Mouse (Mus musculus) spleen, postnatal 14 days (tissue): ENCODE results near the gene Ssc4d.

Source experiments
- DNase-seq, 2 experiments: peaks; one replicate each; pipeline ENCODE4 v3.0.0; 2021 to 2022; ENCODE audit warnings: low spot score in 2 of 2

The Ssc4d gene

GRCm38 (mm10) chr5:135975893-135976668 is 1.8 kb upstream of the Ssc4d start:
- no peak for DNase-seq

DNA sequence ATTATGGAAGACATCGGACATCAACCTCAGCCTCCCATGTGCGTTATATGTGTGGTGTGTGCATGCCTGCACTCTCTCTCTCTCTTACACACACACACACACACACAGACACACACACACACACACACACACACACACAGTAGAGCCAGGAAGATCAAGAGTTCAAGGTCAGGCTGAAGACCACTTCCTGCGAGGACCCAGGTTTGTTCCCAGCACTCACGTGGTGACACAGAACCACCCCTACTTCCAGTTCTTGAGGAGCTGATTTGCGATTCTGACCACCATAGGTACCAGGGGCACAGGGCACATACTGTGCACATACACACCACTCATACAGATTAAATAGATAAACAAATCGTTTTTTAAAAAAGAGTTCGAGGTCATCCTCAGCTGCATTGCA is 2.5 kb downstream of the Ssc4d start:
- no peak for DNase-seq

GRCm38 (mm10) chr5:135970247-135970646 is 4.1 kb downstream of the Ssc4d start:
- no peak for DNase-seq

DNA sequence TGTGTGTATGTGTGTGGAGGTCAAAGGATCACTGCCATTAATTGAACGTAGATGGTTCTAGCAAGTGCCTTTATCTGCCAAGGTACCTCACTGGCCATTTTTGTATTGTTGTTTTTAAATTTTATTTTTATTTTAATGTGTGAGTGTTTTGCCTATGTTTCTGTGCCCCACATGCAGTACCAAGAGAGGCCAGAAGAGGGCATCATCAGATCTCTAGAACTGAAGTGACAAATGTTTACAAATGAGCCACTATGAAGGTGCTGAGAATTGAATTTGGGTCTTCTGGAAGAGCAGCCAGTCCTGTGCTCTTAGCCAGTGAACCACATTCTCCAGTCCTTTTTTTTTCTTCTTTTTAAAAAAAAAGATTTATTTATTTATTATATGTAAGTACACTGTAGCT is 5.5 kb downstream of the Ssc4d start:
- DNase-seq: peak in 1 of 2 experiments; percentile 67

- DNase-seq: no peak
These were observed 7.5 kb downstream of the Ssc4d start for GRCm38 (mm10) chr5:135966866-135967265.

DNA sequence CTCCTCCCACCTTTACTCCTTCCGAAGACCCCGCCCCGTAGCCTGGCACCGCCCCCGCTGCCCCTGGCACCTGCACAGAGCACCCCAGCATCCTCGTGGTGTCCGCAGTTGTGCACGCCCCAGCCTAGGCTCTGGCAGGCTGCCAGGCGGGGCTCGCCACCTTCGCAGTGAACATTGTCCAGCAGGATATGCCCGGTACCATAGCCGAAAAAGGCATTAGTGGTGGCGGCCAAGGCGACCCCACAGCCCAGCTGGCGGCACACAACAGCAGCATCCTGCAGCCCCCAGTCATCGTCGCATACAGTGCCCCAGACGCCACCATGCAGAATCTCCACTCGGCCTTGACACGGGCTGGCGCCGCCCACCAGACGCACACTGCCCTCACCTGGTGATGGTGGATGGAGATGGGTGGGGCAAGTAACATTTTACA is 8.8 kb downstream of the Ssc4d start:
- no peak for DNase-seq

DNA sequence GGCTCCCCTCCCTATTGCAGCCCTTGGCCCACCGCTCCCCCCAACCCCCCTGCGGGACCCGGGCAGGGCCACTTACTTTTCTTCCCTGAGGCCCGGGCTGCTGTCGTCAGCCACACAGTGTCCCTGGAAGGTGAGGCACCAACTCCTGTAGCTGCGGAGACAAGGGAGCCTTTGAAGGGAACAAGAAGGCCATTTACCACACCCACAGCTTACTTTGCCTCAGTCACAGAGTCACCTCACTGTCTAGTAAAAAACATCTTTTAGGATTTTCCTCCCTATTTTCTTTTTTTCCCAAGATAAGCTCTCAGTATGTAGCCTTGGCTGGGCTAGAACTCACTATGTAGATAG is 11.1 kb downstream of the Ssc4d start:
- DNase-seq: no peak

GRCm38 (mm10) chr5:135962492-135963279 is 11.6 kb downstream of the Ssc4d start:
- DNase-seq: peak; percentile 93

DNA sequence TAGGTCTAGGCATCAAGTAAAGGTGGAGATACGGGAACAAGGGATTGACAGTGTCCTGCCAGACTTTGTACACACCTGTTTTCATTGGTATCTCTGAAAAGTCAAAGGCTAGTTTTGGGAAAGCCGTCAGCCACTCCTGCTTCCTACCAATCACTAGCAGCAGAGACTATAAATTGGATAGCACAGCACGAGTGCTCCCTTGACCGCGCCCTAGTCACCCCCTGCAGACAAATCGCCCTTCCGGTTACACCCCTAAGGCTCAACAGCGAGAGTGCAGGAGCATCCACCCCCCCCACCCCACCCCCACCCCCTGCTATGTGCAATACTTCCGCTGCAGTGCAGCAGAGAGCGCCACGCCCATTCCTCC is 12.2 kb downstream of the Ssc4d start:
- DNase-seq: no peak

GRCm38 (mm10) chr5:135960909-135961635 is 13.3 kb downstream of the Ssc4d start:
- DNase-seq: no peak

GRCm38 (mm10) chr5:135959911-135960310 is 14.4 kb downstream of the Ssc4d start:
- DNase-seq: no peak

GRCm38 (mm10) chr5:135958367-135958766 is 16.0 kb downstream of the Ssc4d start:
- DNase-seq: no peak

- DNase-seq: peak; percentile 85 to 88
These were observed 16.9 kb downstream of the Ssc4d start for GRCm38 (mm10) chr5:135957207-135957974.

DNA sequence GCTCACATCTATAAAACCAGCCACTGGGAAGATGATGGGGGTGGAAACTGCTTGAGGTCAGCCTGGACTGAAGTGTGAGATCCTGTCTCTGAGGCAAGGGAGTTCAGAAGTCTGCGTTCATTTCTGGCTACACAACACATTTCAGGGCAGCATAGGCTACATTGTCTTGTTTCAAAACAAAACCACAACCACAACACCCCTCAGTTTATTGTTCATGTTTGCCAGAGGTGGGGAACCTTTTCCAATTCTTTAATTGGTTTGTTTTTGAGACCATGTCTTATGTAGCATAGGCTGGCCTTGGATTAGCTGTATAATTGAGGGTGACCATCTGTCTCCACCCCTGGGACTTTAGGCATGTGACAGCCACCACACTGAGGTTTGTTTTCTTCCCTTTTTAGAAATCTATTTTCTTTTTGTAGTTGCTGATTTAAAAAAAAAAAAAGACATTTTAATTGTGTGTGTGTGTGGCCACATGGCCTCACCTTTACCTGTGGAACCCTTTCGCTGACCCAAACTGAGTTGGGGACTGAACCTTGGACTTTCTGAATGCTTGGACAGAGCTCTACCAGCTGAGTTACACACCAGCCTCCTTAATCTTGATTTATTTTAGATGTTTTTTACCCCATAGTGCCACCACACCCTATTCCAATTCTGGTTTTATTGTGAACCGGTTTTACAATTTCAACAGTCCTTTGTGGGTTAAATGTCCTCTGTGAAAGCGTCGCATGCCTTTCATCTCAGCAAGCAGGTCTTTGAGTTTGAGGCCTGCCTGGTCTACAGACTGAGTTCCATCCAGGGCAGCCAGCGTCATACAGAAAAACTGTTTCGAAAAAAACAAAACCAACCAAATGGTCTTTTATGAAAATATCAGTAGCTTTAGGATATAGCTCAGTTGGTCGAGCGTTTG is 17.8 kb downstream of the Ssc4d start:
- DNase-seq: no peak

DNA sequence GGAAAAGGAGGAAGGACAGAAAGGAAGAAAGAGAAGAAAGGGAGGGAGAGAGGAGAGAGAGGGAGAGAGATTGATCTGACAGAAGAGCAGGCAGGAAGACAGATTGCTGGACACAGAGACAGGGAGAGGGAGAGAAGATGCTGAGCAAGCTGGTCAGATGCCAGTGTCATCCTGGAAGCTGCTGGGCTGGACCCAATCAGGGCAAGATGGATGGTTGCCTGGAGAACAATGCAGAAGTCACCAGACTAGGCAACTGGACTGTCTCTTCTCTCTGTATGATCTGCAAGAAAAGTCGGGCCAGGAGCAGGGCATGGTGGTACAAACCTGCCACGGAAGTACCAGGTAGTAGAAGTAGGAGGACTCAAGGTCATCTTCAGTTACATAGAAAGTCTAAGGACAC is 21.5 kb downstream of the Ssc4d start:
- no peak for DNase-seq

- no peak for DNase-seq
These were observed 22.7 kb downstream of the Ssc4d start for GRCm38 (mm10) chr5:135951660-135952059.

DNA sequence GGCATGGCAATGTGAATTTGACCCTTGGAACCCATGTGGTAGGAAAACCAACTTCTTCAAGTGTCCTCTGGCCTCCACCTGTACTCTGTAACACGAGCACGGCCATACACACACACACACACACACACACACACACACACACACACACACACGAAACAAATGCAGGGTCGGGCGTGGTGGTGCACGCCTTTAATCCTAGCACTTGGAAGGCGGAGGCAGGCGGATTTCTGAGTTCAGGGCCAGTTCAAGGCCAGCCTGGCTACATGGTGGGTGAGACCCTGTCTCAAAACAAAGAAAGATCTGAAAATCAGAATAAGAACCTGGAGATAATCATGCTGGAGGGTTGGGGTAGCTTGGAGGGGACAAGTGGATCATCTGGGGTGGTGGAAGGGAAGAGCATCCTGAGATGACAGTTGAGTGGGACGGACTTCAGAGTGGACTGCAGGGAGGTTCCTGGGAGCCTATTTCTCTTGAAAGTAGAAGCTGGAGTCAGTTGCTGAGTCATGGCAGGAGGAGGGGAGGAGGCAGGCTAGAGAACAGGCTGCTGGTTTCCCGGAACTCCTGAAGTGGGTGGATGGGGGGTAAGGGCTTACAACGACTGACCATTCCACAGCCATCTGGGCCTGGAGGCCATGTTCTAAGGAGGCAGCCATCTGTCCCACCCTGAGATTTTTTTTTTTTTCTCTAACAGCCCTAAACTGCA is 23.5 kb downstream of the Ssc4d start:
- DNase-seq: no peak

DNA sequence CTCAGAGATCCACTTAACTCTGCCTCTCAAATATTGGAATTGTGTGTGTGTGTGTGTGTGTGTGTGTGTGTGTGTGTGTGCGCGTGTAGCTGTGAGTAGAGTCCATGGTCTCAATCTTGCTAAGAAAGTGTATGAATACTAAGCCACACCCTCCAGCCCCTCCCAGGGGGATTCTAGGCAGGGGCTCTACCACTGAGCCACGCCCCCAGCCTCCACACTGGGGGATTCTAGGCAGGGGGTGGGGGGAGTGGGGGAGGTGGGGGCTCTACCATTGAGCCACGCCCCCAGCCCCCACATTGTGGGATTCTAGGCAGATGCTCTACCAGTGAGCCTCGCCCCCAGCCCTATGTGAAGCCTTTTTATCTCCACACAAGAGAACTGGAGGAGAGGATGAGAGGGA is 27.7 kb downstream of the Ssc4d start:
- DNase-seq: no peak

DNA sequence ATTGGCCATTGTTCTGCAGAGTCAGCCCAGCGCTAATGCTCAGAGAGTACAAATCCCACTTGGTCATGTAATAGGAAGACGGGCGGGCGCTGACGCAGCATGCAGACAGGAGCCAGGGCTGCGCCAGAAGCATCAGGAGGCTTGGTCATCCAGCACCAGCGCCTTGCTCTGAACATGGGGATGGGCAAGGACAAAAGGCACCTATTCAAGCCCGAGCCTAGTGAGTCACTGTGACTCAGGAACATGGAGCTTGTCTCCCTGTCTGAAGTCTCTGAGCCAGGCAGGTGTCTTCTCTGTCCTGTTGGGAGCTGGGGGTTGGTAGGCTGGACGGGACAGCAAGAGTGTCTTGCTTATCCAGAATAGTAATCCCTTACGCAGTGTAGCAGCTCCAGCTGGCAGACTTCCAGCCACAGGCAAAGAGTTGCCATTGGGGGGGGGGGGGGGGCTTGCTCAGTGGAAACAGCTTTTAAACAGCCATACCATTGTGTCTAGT is 28.4 kb downstream of the Ssc4d start:
- DNase-seq: no peak

GRCm38 (mm10) chr5:135942710-135943109 is 31.6 kb downstream of the Ssc4d start:
- DNase-seq: no peak
